Mouse (Mus musculus) left cerebral cortex, postnatal 10 days (tissue): ENCODE measurements around the gene Gm21477. TPM values are rescaled to one million over a fixed set of nuclear protein-coding genes. Genes with fewer than 3 reads are reported as not detected.
"Not testable (repeated sequence)": the region's sequence is repeated elsewhere in the genome, so short reads cannot be mapped to it uniquely, and the experiment has no call there.

Experiments
- DNase-seq, 2 experiments: peaks; one replicate each; pipeline ENCODE4 v3.0.0; 2021 to 2022; ENCODE audit warnings: low spot score in 2 of 2, mixed read lengths in 1 of 2; ENCODE audit errors: extremely low spot score in 1 of 2
- intact Hi-C: fragments of 180-260 bp; cut with DNase I; formaldehyde crosslinking; loops from one replicate; pipeline ENCODE4 v1.15.1; 2025
- total RNA-seq, 2 experiments: library from RNA; stranded (reverse); gene quantifications; 2 replicates each; pipeline ENCODE4 v1.2.3; 2021

The Gm21477 gene
- not detected for total RNA-seq

GRCm38 (mm10) chrY:87116521-87116920 lies at the start of gene Gm21477:
Gene Gm21477 (plus strand): TSS chrY:87116821.
- DNase-seq, intact Hi-C loops: not testable (repeated sequence)
